Mouse (Mus musculus) liver, postnatal 0 days (tissue): ENCODE measurements around the gene Rdh8.

ENCODE experiments used
- CTCF ChIP-seq: sonication (generic); IDR thresholded peaks from 2 replicates; pipeline ENCODE4 v1.5.1; 2016; ENCODE audit warnings: antibody characterized with exemption, low read depth
- EP300 ChIP-seq: IDR thresholded peaks from 2 replicates; pipeline ENCODE4 v1.6.1; 2016; ENCODE audit warnings: antibody characterized with exemption, low read depth, mild to moderate bottlenecking

DNA sequence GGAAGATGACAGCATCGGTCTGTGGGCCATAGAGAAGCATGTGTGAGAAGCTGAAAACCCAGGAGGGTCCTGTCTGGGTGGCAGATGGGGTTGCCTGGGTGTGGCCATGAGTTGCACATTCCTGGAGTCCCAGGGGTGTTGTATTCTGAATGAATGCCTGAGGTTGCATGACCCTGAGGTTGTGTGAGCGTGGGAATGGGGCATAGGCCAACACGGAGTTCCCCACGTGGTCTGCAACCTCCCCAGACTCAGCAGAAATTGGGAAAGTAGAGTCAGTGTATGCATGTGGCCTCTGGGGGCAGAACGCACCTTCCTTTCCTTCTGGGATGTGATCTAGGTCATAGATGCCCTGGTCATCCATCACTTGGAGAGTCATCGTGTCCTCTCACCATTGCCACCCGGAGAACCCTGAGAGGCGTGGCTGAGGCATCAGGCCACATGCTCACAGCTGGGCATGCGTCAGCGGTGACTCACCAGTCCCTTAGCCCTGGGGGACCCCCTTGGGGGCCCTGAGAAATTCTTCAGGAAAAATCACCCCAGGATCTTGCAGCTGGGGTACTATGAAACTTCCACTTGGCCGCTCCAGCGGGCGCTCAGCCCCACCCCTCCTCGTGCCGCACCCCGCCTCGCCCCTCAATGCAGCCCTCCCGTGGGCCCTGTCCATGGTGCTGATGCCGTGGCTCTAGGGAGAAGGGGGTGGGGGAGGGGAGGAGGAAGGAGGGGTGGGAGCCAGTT lies 5.6 kb upstream of the Rdh8 start:
- TF ChIP-seq CTCF (no peak), EP300 (no peak)
